ENCODE assay signal across 12 mouse cellular contexts in the genomic region with DNA sequence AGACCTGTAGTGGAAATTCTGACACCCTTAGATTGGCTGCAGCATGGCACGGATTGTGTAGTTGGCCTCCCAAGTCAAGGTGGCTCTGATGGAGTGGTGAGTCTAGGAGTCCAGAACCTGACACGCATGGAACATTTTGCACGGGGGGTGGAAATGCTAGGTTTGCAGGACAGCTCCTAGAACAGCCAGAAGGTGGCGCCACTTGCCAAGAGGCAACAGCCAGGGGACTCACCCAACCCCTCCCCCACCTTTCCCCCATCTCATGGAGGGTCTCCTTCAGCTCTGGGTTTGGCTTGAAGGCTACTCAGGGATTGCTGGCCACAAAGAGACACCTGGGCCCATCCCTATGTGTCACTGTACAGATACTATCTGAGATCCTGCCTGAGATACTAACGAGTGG. TPM values are rescaled to one million over a fixed set of nuclear protein-coding genes. Genes with fewer than 3 reads are reported as not detected.
DNase-seq lines count a peak whose midpoint lies in the region; ATAC-seq and TF ChIP-seq lines count a peak whose summit lies in the region.
"Had no signal": no experiment of that assay in that cellular context is flagged by ENCODE, and none has a peak within 500 bp of the region (broad histone marks: within the 10 kb centered on the region; RNA-seq: fewer than 3 reads in every experiment).

No protein-coding gene starts in this region.

- H3K36me3 ChIP-seq in heart, adult 2 months (ENCODE audit: control insufficient read depth, insufficient read depth, low read length): no peaks in the 10 kb centered on the region
- no peaks in the 10 kb centered on the region for H3K36me3 ChIP-seq in heart, embryonic 12.5 days
- H3K36me3 ChIP-seq: embryonic facial prominence, embryonic 12.5 days; heart, embryonic 13.5 days; limb, embryonic 12.5 days had no signal

- intact Hi-C loops in heart, adult 2 months (cut with DNase I): no loop called here

- 68% methylated on average over 5 of the region's 5 CpGs for WGBS in heart, adult 2 months
- 59% methylated on average over 5 of the region's 5 CpGs for WGBS in heart, embryonic 12.5 days

- H3K9me3 ChIP-seq in heart, embryonic 12.5 days (replicated peaks): no peaks in the 10 kb centered on the region
- H3K9me3 ChIP-seq: embryonic facial prominence, embryonic 12.5 days; heart, embryonic 13.5 days; limb, embryonic 12.5 days had no signal

- H3K27ac ChIP-seq in heart, adult 2 months: no peak overlapping the region
- H3K27ac ChIP-seq in heart, embryonic 12.5 days (ENCODE audit: poor library complexity, severe bottlenecking): no peak overlapping the region
- H3K27ac ChIP-seq: embryonic facial prominence, embryonic 12.5 days; heart, embryonic 13.5 days; limb, embryonic 12.5 days had no signal

- H3K4me3 ChIP-seq in heart, adult 2 months: no peak overlapping the region
- H3K4me3 ChIP-seq in heart, embryonic 12.5 days: no peak overlapping the region
- H3K4me3 ChIP-seq: embryonic facial prominence, embryonic 12.5 days; heart, embryonic 13.5 days; limb, embryonic 12.5 days had no signal

- no peaks in the 10 kb centered on the region for H3K79me2 ChIP-seq in heart, adult 2 months (replicated peaks; ENCODE audit: control insufficient read depth, insufficient read depth, low read length)

- DNase-seq in heart, adult 2 months: no peak
- DNase-seq in retina, postnatal 1 day: peak; percentile 46
- DNase-seq in retina, embryonic 14.5 days (ENCODE audit: low spot score): no peak
- DNase-seq in kidney, postnatal 25 days: peak; percentile 56 to 66
- peak; percentile 36 to 76 for DNase-seq in thymus, postnatal 10 days (ENCODE audit: low spot score in 2 of 2)
- DNase-seq in gastrocnemius, postnatal 10 days: no peak
- no peak for DNase-seq in urinary bladder, postnatal 10 days (ENCODE audit: low spot score)

- TF ChIP-seq EP300 in heart, adult 2 months (IDR thresholded peaks at IDR 0.05; ENCODE audit: insufficient read depth, low read depth, low read length): no peak

- peak; percentile 49 for TF ChIP-seq CTCF in heart, adult 2 months (IDR thresholded peaks at IDR 0.05)

- no peak for ATAC-seq in heart, embryonic 12.5 days (ENCODE audit: insufficient number of reproducible peaks, low FRiP score)
- ATAC-seq: Patski had no signal

- 0 out of 2 replicates have a peak, but pooled peaks cover 1% of the 10 kb centered on the region for H3K4me1 ChIP-seq in heart, adult 2 months (ENCODE audit: control insufficient read depth, insufficient read depth, low read length)
- H3K4me1 ChIP-seq in heart, embryonic 12.5 days (replicated peaks): peaks cover 10% of the 10 kb centered on the region; the same call in 1 of the 2 replicates

- no peak for TF ChIP-seq POLR2A in heart, adult 2 months (IDR thresholded peaks at IDR 0.05; ENCODE audit: insufficient read depth, low read depth, low read length)

- H3K9ac ChIP-seq in heart, adult 2 months (ENCODE audit: low read depth, low read length): no peak overlapping the region
- H3K9ac ChIP-seq in heart, embryonic 12.5 days: no peak overlapping the region
- H3K9ac ChIP-seq: embryonic facial prominence, embryonic 12.5 days; heart, embryonic 13.5 days; limb, embryonic 12.5 days had no signal

- H3K27me3 ChIP-seq in heart, adult 2 months (ENCODE audit: control insufficient read depth, insufficient read depth, low read length): no peaks in the 10 kb centered on the region
- H3K27me3 ChIP-seq in heart, embryonic 12.5 days (replicated peaks): no peaks in the 10 kb centered on the region
- H3K27me3 ChIP-seq: heart, embryonic 13.5 days; limb, embryonic 12.5 days had no signal

- H3K4me2 ChIP-seq in heart, embryonic 12.5 days: no peak overlapping the region
- H3K4me2 ChIP-seq: embryonic facial prominence, embryonic 12.5 days; heart, embryonic 13.5 days; limb, embryonic 12.5 days had no signal

RNA-seq across cellular contexts. Expression of a gene that starts 10.7 kb away (rescaled TPM):
- total RNA-seq in heart, adult 2 months (2021): under 1 TPM; 0.52 to 0.99 TPM
- polyA plus RNA-seq in heart, adult 2 months (2012; rRNA removed): 0.31 TPM in 1 of 2 replicates, not detected in the other
- 0.37 and 0.68 TPM in 2 replicates for polyA plus RNA-seq in heart, embryonic 12.5 days (2016; fragmentation: Nextera tagmentation; extraction: Ambion mirVana)
- 1 to 10 TPM in 1 of 2 experiments, under 1 TPM in 1; 0.72 to 1.1 TPM for total RNA-seq in gastrocnemius, postnatal 10 days (2021)
- polyA plus RNA-seq: Patski had no signal

Comparison
In these comparisons a context has a peak if more than half of its experiments do, and no peak if none do; other contexts are left out.
1. DNase-seq: peak in retina, postnatal 1 day (single experiment), kidney, postnatal 25 days (2 of 2) and thymus, postnatal 10 days (2 of 2); none in heart, adult 2 months (0 of 2), retina, embryonic 14.5 days (single experiment), gastrocnemius, postnatal 10 days (single experiment) and urinary bladder, postnatal 10 days (single experiment).